Mouse (Mus musculus) c-Kit-negative CD71-positive TER-119-positive erythroid progenitor cells, embryonic 14.5 days (primary cell): ENCODE measurements around the gene Map1b.

Source experiments
- DNase-seq: peaks from one replicate; pipeline ENCODE4 v3.0.0-alpha.2; 2013; ENCODE audit warnings: low read depth, low spot score

The Map1b gene

GRCm38 (mm10) chr13:99516448-99516881, at the start of gene Map1b:
Gene Map1b, minus strand, starts transcription at chr13:99516540.
- DNase-seq, result no peak

- DNase-seq, result no peak
Observed at GRCm38 (mm10) chr13:99564346-99564745, 48.0 kb upstream of the Map1b start.

DNA sequence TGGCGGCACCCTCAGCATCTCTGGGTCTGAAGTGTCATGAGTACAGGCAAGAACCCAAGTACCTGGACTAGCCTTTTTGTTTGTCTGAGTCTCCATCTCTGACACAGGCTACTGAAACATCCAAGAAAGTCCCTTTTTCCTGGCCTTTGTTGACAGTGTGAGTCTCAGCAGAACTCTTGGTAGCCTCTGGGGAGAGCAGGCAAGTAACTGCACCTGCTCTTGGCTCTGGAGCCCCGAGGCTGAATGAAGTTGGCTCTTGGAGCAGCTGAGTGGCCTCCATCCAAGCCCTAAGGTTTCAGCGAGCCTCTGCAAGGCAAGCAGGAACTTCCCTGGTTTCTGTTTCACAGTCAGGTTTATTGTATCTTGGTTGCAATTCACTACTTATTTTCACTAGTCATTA, 46.7 kb upstream of the Map1b start:
- no peak for DNase-seq

- no peak for DNase-seq
Observed at GRCm38 (mm10) chr13:99561843-99562550, 45.7 kb upstream of the Map1b start.

- no peak for DNase-seq
Observed at GRCm38 (mm10) chr13:99560674-99561639, 44.6 kb upstream of the Map1b start.

- no peak for DNase-seq
Observed at GRCm38 (mm10) chr13:99558216-99558906, 42.0 kb upstream of the Map1b start.

DNA sequence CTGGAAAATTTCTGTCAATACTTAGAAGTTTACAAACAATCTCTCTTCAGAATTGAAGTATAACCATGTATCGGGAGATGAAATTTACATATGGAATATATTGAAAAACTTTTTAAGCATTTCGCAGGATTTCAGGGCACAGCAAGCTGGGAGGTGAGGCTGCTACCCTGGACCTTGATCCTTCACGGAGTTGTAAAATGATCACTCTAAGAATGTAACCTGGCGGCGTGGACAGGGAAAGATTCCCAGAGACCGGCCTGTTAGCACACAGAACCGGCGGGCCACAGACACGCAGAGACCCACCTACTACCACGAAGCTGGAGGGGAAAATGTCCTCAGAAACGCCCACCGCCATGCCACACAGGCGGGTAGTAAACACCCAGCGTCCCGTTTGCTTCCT, 41.5 kb upstream of the Map1b start:
- no peak for DNase-seq

DNA sequence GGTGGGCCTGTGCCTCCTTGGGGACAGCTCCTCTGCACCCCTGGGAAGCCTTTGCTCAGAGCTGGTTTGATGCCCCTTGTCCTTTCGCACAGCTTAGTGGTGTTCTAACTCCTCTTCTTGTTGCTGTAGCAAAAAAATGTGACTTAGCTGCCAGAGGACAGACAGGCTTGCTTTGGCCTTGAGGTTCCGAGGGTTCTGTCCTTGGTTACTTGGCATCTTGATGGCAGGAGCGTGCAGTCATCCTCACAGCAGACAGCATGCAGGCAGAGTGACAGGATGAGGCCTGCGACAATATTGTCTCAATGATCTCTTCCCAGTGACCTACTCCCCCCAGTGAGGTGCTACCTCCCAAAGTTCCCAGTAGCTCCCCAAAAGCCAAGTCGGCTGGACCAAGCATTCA, 41.0 kb upstream of the Map1b start:
- no peak for DNase-seq

- no peak for DNase-seq
Observed at GRCm38 (mm10) chr13:99554960-99555359, 38.6 kb upstream of the Map1b start.

DNA sequence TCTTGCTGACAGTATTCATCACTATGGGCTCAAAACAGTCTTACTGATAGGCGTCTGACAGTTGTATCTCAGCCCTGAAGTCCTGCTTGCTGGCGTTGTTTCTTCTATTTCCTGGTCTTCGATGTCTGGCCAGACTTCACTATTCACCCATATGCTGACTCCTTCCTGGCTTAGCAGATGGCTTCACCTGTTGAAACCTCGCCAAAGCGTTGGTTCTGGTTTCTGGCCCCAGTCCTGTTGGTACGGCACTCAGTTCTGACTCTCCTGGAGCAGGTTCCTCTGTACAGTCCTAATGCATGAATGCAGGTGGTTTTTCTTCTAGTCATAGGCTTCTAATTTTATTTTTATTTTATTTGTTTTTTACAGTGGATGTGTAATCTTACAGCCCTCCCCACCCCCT, 38.1 kb upstream of the Map1b start:
- no peak for DNase-seq

DNA sequence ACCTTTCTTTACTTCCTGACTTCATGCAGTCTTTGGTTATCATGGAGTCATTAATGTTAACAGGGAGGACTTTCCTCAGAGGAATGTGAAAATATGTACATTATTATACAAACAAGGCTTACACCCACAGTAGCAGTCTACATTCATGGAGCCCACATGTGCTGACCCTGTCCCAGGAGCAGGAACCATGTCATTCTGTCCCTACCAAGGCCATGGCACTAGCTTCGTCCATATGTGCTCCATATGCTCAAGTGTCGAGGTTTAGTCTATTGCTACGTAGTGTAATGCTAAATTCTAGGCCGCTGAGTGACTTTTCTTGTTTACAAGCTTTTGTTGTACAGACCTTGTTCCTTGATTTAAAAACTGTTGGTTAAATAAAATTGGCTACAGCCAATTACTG, 36.0 kb upstream of the Map1b start:
- no peak for DNase-seq

- no peak for DNase-seq
Observed at GRCm38 (mm10) chr13:99550679-99551369, 34.5 kb upstream of the Map1b start.

DNA sequence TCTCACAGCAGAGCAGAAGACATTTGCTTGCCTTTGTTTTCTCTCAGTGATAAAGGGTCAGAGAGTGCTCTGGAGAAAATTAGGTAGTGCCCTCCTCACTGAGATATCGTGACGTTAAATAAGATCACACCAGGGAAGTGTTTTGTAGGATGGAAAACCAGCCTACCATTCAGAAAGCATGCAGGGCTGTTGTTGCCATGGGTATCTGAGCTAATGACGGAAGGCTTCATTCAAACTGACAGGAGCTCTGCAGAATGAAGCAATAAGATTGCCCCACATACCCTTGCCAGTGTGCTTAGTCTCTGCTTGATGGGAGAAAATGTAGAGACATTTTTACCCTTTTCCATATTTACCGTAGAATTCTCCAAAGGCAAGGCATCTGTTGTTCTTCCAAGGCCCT, 33.7 kb upstream of the Map1b start:
- no peak for DNase-seq

- DNase-seq, result no peak
Observed at GRCm38 (mm10) chr13:99549584-99549983, 33.2 kb upstream of the Map1b start.

DNA sequence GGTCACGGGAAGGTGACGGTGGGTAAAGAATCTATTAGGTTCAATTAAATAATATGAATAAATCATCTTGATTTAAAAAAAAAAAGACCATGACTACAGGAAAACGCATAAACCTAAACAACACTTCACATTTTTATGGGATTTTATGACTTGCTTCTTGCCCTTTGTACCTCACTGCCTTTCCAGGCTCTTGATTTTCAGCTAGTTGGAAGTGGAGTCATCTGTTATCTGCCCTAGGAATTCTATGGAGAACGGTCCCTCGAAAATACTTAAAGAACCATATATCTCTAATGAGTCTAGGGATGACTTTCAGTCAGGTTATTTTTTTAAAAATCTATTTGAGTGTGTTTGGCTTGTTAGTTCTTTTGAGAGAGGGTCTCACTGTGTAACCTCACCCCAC, 30.5 kb upstream of the Map1b start:
- no peak for DNase-seq

DNA sequence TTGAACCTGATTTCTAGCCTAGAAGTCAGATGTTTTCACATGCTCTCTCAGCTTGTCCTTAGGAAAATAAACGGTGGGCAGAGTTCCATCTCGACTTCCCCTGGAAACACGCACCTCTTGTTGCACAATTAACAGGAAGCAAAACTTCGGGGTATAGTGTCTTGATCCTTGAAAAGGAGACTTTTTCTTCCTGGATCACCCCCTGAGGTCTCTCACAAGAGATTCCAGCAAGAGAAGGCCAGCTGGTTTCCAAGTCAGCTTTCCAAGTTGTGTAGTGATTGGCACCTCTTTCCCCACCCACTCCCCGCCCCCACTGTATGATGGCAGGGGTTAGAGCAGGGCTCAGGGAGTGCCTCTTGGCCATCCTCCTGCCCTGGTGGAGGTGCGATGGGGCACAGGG, 28.9 kb upstream of the Map1b start:
- no peak for DNase-seq

- DNase-seq, result no peak
Observed at GRCm38 (mm10) chr13:99541429-99542267, 25.3 kb upstream of the Map1b start.

DNA sequence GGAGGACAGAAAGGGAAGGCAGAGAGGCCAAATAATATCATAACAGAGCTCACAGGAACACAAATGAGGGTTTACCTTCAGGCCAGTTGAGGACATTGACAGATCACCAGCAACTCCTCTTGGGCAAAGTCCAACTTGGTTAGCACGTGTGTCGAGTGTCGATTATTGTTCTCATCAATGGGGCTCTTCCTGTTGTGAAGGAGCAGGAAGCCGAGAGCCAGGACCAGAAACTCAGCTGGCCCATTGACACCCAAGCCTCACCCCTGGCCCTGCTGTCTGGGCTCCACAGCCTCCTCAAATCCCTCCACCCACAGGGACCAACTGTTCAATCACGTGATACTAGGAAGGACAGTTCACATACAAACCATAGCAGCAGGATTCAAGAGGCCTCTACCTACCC, 22.9 kb upstream of the Map1b start:
- DNase-seq, result no peak

DNA sequence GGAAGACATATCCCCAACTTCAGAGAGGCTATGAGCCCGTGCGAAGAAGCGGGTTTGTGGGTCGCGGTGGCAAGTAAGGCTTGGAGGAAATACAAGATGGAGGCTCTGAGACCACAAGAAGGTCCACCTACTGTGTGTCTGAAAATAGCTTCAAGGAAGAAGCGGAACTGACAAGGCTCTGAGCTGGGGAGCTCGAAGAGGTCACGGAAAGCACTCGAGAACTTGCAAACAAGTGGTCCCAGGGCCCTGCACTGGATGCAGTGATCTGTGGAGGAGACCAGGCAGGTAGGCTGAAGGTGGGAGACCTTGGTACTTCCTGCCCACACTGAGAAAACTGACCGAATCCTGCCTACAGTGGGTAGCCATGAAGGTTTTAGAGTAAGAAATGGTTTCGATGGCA, 22.5 kb upstream of the Map1b start:
- no peak for DNase-seq

- DNase-seq, result no peak
Observed at GRCm38 (mm10) chr13:99537908-99538513, 21.7 kb upstream of the Map1b start.
